8 mouse cellular contexts compared by ENCODE assay signal in genomic region chr17:74866565-74867507, GRCm38 (mm10).
A peak's percentile ranks its signal among the peaks of the same experiment; 100 is the strongest.
DNase-seq lines count a peak whose midpoint lies in the region; ATAC-seq lines count a peak whose summit lies in the region.

No protein-coding gene starts in this region.

- no peak overlapping the region for H3K4me3 ChIP-seq in heart, embryonic 10.5 days
- no peak overlapping the region for H3K4me3 ChIP-seq in lung, embryonic 16.5 days (ENCODE audit: low read length)
- no peak overlapping the region for H3K4me3 ChIP-seq in stomach, embryonic 15.5 days (replicated peaks)

- H3K9ac ChIP-seq in lung, embryonic 16.5 days (ENCODE audit: low read length) = no peak overlapping the region; the same call in 1 of the 2 replicates
- H3K9ac ChIP-seq in stomach, embryonic 15.5 days = no peak overlapping the region

- ATAC-seq in lung, embryonic 16.5 days (ENCODE audit: low read depth) = peak; percentile 75
- ATAC-seq in stomach, embryonic 15.5 days (ENCODE audit: insufficient read depth, low FRiP score, low read depth) = no peak

- no peaks in the 10 kb centered on the region for H3K9me3 ChIP-seq in heart, embryonic 10.5 days
- H3K9me3 ChIP-seq in lung, embryonic 16.5 days (ENCODE audit: control insufficient read depth, low read length) = no peaks in the 10 kb centered on the region
- H3K9me3 ChIP-seq in stomach, embryonic 15.5 days = no peaks in the 10 kb centered on the region

- 58% methylated on average over 11 of the region's 11 CpGs for WGBS in heart, embryonic 10.5 days
- WGBS in lung, embryonic 16.5 days = 25% methylated on average over 11 of the region's 11 CpGs
- 32% methylated on average over 11 of the region's 11 CpGs for WGBS in stomach, embryonic 15.5 days

- H3K27ac ChIP-seq in heart, embryonic 10.5 days = peak overlapping the region; percentile 78
- peak overlapping the region; percentile 76 for H3K27ac ChIP-seq in lung, embryonic 16.5 days (ENCODE audit: low read length)
- peak overlapping the region; percentile 65 for H3K27ac ChIP-seq in stomach, embryonic 15.5 days

- H3K4me2 ChIP-seq in lung, embryonic 16.5 days (ENCODE audit: low read depth, low read length) = no peak overlapping the region; the same call in 1 of the 2 replicates
- no peak overlapping the region for H3K4me2 ChIP-seq in stomach, embryonic 15.5 days

- H3K4me1 ChIP-seq in heart, embryonic 10.5 days = peaks cover 65% of the 10 kb centered on the region
- peaks cover 49% of the 10 kb centered on the region for H3K4me1 ChIP-seq in lung, embryonic 16.5 days (replicated peaks; ENCODE audit: control insufficient read depth, insufficient read depth, low read length)
- H3K4me1 ChIP-seq in stomach, embryonic 15.5 days = peaks cover 15% of the 10 kb centered on the region

- H3K27me3 ChIP-seq in heart, embryonic 10.5 days (ENCODE audit: insufficient read depth, poor library complexity, severe bottlenecking) = no peaks in the 10 kb centered on the region
- no peaks in the 10 kb centered on the region for H3K27me3 ChIP-seq in lung, embryonic 16.5 days (ENCODE audit: control insufficient read depth, insufficient read depth, low read depth, low read length)
- H3K27me3 ChIP-seq in stomach, embryonic 15.5 days (replicated peaks) = no peaks in the 10 kb centered on the region

- DNase-seq in MN1 (ENCODE audit: low spot score) = peak; percentile 76
- peak; percentile 36 for DNase-seq in brain, adult 2 months (ENCODE audit: low read depth, low spot score)
- DNase-seq in heart, embryonic 10.5 days (ENCODE audit: low spot score) = no peak
- peak; percentile 78 to 82 for DNase-seq in kidney, adult 8-10 months
- DNase-seq in frontal cortex, postnatal 14 days (ENCODE audit: low spot score in 2 of 2) = no peak
- DNase-seq in T-cell, adult 2 months (ENCODE audit: low spot score) = no peak

- peaks cover 3% of the 10 kb centered on the region; the same call in 1 of the 2 replicates for H3K36me3 ChIP-seq in heart, embryonic 10.5 days
- H3K36me3 ChIP-seq in lung, embryonic 16.5 days (ENCODE audit: control insufficient read depth, insufficient read depth, low read length) = no peaks in the 10 kb centered on the region
- no peaks in the 10 kb centered on the region for H3K36me3 ChIP-seq in stomach, embryonic 15.5 days

Comparison
In these comparisons a context has a peak if more than half of its experiments do, and no peak if none do; other contexts are left out.
1. DNase-seq: peak in MN1 (single experiment), brain, adult 2 months (single experiment) and kidney, adult 8-10 months (2 of 2); none in heart, embryonic 10.5 days (single experiment), frontal cortex, postnatal 14 days (0 of 2) and T-cell, adult 2 months (single experiment).
2. Peak in every context shown above with its lines, with median percentiles within 50 percentile points of each other: H3K27ac ChIP-seq.